Mouse (Mus musculus): ENCODE measurements around the gene Ndufa11. TPM values are rescaled to one million over a fixed set of nuclear protein-coding genes. Genes with fewer than 3 reads are reported as not detected.

The Ndufa11 gene
- total RNA-seq, 2 experiments from 2014 or later: 54.2 to 90.1 TPM

Other genes starting within 250 kb of the Ndufa11 start
- 7.9 and 10.9 TPM in 2 replicates for gene Ptprs, start 241.3 kb upstream of the Ndufa11 start, total RNA-seq (2015; ENCODE audit: low replicate concordance)
- gene Ptprs, start 241.3 kb upstream of the Ndufa11 start, total RNA-seq (2017; ENCODE audit: low replicate concordance): 2.1 and 4.7 TPM in 2 replicates
- gene Znrf4, start 205.3 kb upstream of the Ndufa11 start, total RNA-seq (2015; ENCODE audit: low replicate concordance): not detected in 2 replicates
- not detected in 2 replicates for gene Znrf4, start 205.3 kb upstream of the Ndufa11 start, total RNA-seq (2017; ENCODE audit: low replicate concordance)
- 6.1 TPM in 1 of 2 replicates, not detected in the other for gene Gm20219, start 163.4 kb upstream of the Ndufa11 start, total RNA-seq (2015; ENCODE audit: low replicate concordance)
- gene Gm20219, start 163.4 kb upstream of the Ndufa11 start, total RNA-seq (2017; ENCODE audit: low replicate concordance): 1.2 TPM in 1 of 2 replicates, not detected in the other
- gene Safb2, start 133.2 kb upstream of the Ndufa11 start, total RNA-seq (2015; ENCODE audit: low replicate concordance): 107 and 153 TPM in 2 replicates
- 350 and 385 TPM in 2 replicates for gene Safb2, start 133.2 kb upstream of the Ndufa11 start, total RNA-seq (2017; ENCODE audit: low replicate concordance)
- gene Safb, start 132.9 kb upstream of the Ndufa11 start, total RNA-seq (2015; ENCODE audit: low replicate concordance): 120 and 141 TPM in 2 replicates
- gene Safb, start 132.9 kb upstream of the Ndufa11 start, total RNA-seq (2017; ENCODE audit: low replicate concordance): 189 and 314 TPM in 2 replicates
- 21.8 and 29.9 TPM in 2 replicates for gene 2410015M20Rik, start 108.0 kb upstream of the Ndufa11 start, total RNA-seq (2015; ENCODE audit: low replicate concordance)
- 20.7 and 33.0 TPM in 2 replicates for gene 2410015M20Rik, start 108.0 kb upstream of the Ndufa11 start, total RNA-seq (2017; ENCODE audit: low replicate concordance)
- 298 and 344 TPM in 2 replicates for gene Rpl36, start 104.4 kb upstream of the Ndufa11 start, total RNA-seq (2015; ENCODE audit: low replicate concordance)
- gene Rpl36, start 104.4 kb upstream of the Ndufa11 start, total RNA-seq (2017; ENCODE audit: low replicate concordance): 203 and 323 TPM in 2 replicates
- 3.6 and 4.2 TPM in 2 replicates for gene Lonp1, start 90.9 kb upstream of the Ndufa11 start, total RNA-seq (2015; ENCODE audit: low replicate concordance)
- 9.5 and 15.0 TPM in 2 replicates for gene Lonp1, start 90.9 kb upstream of the Ndufa11 start, total RNA-seq (2017; ENCODE audit: low replicate concordance)
- not detected in 2 replicates for gene Catsperd, start 89.6 kb upstream of the Ndufa11 start, total RNA-seq (2015; ENCODE audit: low replicate concordance)
- not detected in 2 replicates for gene Catsperd, start 89.6 kb upstream of the Ndufa11 start, total RNA-seq (2017; ENCODE audit: low replicate concordance)
- gene Ranbp3, start 44.5 kb upstream of the Ndufa11 start, total RNA-seq (2015; ENCODE audit: low replicate concordance): 51.1 and 73.9 TPM in 2 replicates
- 72.9 and 77.2 TPM in 2 replicates for gene Ranbp3, start 44.5 kb upstream of the Ndufa11 start, total RNA-seq (2017; ENCODE audit: low replicate concordance)
- gene Vmac, start 255 bp downstream of the Ndufa11 start, total RNA-seq (2015; ENCODE audit: low replicate concordance): 2.1 and 2.2 TPM in 2 replicates
- gene Vmac, start 255 bp downstream of the Ndufa11 start, total RNA-seq (2017; ENCODE audit: low replicate concordance): not detected in 2 replicates
- gene Nrtn, start 39.8 kb downstream of the Ndufa11 start, total RNA-seq (2015; ENCODE audit: low replicate concordance): not detected in 2 replicates
- not detected in 2 replicates for gene Nrtn, start 39.8 kb downstream of the Ndufa11 start, total RNA-seq (2017; ENCODE audit: low replicate concordance)
- gene Dus3l, start 47.0 kb downstream of the Ndufa11 start, total RNA-seq (2015; ENCODE audit: low replicate concordance): 6.5 and 7.1 TPM in 2 replicates
- gene Dus3l, start 47.0 kb downstream of the Ndufa11 start, total RNA-seq (2017; ENCODE audit: low replicate concordance): 3.0 and 5.4 TPM in 2 replicates
- not detected in 2 replicates for gene Prr22, start 52.5 kb downstream of the Ndufa11 start, total RNA-seq (2015; ENCODE audit: low replicate concordance)
- not detected in 2 replicates for gene Prr22, start 52.5 kb downstream of the Ndufa11 start, total RNA-seq (2017; ENCODE audit: low replicate concordance)
- gene Rfx2, start 113.2 kb downstream of the Ndufa11 start, total RNA-seq (2015; ENCODE audit: low replicate concordance): 101 and 107 TPM in 2 replicates
- 76.1 and 105 TPM in 2 replicates for gene Rfx2, start 113.2 kb downstream of the Ndufa11 start, total RNA-seq (2017; ENCODE audit: low replicate concordance)
- gene Acsbg2, start 156.7 kb downstream of the Ndufa11 start, total RNA-seq (2015; ENCODE audit: low replicate concordance): not detected in 2 replicates
- not detected in 2 replicates for gene Acsbg2, start 156.7 kb downstream of the Ndufa11 start, total RNA-seq (2017; ENCODE audit: low replicate concordance)
- not detected in 2 replicates for gene 1700061G19Rik, start 157.7 kb downstream of the Ndufa11 start, total RNA-seq (2015; ENCODE audit: low replicate concordance)
- gene 1700061G19Rik, start 157.7 kb downstream of the Ndufa11 start, total RNA-seq (2017; ENCODE audit: low replicate concordance): not detected in 2 replicates
- 3.4 and 9.4 TPM in 2 replicates for gene Mllt1, start 217.6 kb downstream of the Ndufa11 start, total RNA-seq (2015; ENCODE audit: low replicate concordance)
- gene Mllt1, start 217.6 kb downstream of the Ndufa11 start, total RNA-seq (2017; ENCODE audit: low replicate concordance): 4.4 and 6.4 TPM in 2 replicates

Measured in erythroid progenitor cell, adult 5-6 weeks (primary cell).